Mouse (Mus musculus) kidney, postnatal 36 days (tissue): Measurements from ENCODE around the gene 9930021J03Rik.

ENCODE experiments used
- DNase-seq, 2 experiments: peaks; one replicate each; pipeline ENCODE4 v3.0.0; 2021 to 2022; ENCODE audit warnings: mixed read lengths in 2 of 2

Gene 9930021J03Rik

GRCm38 (mm10) chr19:29805101-29805916 is 480 bp downstream of the 9930021J03Rik start:
- DNase-seq: peak; percentile 78 to 87

DNA sequence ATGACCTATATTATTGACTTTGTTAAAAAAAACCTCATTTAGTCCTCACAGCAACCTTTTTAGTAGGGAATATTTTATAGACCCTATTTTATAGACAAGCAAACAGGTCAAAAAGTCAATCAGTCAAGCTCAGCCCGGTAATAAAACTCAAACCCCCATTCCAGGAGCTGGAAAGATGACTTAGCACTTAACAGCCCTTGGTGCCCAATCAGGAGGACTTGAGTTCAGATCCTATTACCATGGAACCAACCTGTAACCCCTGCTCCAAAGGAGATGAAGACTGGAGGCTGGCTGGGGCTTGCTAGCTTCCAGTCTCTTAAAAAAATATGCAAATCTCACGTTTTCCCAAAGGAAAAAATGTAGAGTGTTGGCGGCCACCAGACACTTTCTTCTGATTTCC is 1.8 kb downstream of the 9930021J03Rik start:
- no peak for DNase-seq

- no peak for DNase-seq
Measured at GRCm38 (mm10) chr19:29797371-29797770, 8.4 kb downstream of the 9930021J03Rik start.

DNA sequence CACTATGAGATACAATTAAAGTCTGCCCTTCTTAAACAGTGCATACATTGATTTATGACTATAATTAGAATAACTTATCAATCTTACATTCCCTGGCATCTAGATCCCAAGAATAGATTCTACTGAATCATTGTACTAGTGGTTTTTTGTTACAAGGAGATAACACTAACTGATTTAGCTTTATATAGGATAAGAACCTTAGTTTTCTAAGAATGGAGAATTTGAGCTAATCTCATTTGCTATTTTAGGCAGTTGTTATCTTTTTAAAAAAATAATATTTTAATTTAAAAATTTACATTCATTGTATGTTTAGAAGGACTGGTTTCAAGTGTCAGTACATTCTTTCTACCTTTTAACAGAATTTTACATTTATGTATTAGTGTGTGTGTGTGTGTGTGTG is 17.8 kb downstream of the 9930021J03Rik start:
- no peak for DNase-seq

GRCm38 (mm10) chr19:29782914-29783313 is 22.9 kb downstream of the 9930021J03Rik start:
- DNase-seq: no peak

GRCm38 (mm10) chr19:29753939-29754338 is 51.9 kb downstream of the 9930021J03Rik start:
- DNase-seq: no peak

DNA sequence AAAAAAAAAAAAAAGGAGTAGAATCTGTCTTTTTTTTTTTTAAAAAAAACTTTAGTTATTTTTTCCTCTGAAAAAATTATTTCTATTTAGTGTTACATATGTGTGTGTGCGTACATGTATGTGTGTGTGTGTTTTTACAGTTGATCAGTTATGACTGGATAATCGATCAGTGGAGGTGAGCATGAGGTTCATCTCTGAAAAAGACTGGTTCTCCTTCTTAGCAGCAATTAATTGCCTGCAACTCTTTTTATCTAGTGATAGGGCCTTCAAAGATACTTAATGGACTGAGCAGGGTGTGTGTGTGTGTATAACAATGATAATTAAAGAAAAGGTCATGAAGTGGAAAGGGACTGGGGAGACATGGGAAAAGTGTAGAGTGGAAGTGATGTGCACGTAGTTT is 54.8 kb downstream of the 9930021J03Rik start:
- no peak for DNase-seq

- DNase-seq: peak in 1 of 2 experiments; percentile 54
Measured at GRCm38 (mm10) chr19:29743531-29743930, 62.3 kb downstream of the 9930021J03Rik start.

DNA sequence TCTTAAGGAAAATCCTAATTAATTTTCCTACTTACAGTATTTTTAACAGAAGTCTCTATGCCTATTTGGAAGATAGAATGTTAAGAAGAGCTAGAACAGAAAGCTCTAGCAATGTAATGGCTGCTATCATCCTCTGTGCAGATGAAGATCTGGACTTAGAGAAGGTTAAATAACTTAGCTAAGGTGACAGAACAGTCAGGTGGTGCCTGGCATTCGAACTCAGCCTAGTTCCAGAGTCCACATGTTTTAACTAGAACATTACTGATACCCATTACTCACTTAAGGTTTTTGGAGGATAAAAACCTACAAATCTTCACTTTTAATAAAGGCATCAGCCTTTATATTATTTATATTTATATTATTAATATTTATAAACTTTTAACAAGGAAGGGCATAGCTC is 65.1 kb downstream of the 9930021J03Rik start:
- peak; percentile 36 to 63 for DNase-seq

GRCm38 (mm10) chr19:29739608-29740007 is 66.2 kb downstream of the 9930021J03Rik start:
- peak; percentile 20 to 36 for DNase-seq

- DNase-seq: no peak
Measured at GRCm38 (mm10) chr19:29735421-29735820, 70.4 kb downstream of the 9930021J03Rik start.

GRCm38 (mm10) chr19:29718476-29718875 is 87.3 kb downstream of the 9930021J03Rik start:
- DNase-seq: no peak

DNA sequence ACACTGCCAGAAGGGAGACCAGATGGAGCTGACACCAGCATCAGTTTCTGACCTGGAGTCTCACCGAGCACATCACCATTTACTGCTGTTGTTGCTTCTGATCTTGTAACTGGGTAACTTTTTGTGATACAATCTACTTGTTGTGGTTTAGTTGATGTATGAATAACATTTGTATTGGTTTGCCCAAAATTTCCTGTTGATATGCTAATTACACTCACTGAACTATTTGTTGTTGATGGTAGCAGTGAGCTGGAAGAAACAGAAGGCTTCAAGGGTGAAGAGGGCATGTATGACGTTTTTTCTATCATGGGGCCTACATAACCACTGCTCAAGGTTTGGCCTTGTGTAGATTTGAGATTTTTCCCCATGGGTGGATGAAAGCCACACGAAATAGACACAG is 87.9 kb downstream of the 9930021J03Rik start:
- no peak for DNase-seq

- no peak for DNase-seq
Measured at GRCm38 (mm10) chr19:29713451-29713850, 92.3 kb downstream of the 9930021J03Rik start.

DNA sequence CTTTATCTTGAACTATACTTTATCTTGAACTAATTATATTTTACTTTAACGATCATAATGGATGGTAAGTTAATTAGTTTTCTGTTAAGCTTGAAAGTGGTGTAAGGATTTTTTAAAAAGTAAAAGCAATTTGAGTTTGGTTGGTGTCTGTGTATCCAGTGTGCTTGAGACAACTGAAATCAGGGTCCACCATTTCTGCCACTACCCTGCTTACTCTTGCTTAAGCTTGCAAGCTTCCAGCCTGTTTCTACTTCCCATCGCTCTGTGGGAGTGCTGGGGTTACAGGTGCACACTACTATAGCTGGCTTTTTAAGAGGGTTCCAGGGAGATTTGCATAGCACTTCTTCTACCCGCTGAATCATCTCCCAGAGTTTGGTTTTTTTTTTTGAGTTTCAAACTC is 96.3 kb downstream of the 9930021J03Rik start:
- DNase-seq: no peak

GRCm38 (mm10) chr19:29708461-29708860 is 97.3 kb downstream of the 9930021J03Rik start:
- DNase-seq: no peak

- peak in 1 of 2 experiments; percentile 19 for DNase-seq
Measured at GRCm38 (mm10) chr19:29708003-29708402, 97.8 kb downstream of the 9930021J03Rik start.

GRCm38 (mm10) chr19:29707314-29707898 is 98.4 kb downstream of the 9930021J03Rik start:
- DNase-seq: no peak

- no peak for DNase-seq
Measured at GRCm38 (mm10) chr19:29704436-29704835, 101.4 kb downstream of the 9930021J03Rik start.

GRCm38 (mm10) chr19:29701707-29702106 is 104.1 kb downstream of the 9930021J03Rik start:
- DNase-seq: no peak

GRCm38 (mm10) chr19:29697245-29697874 is 108.4 kb downstream of the 9930021J03Rik start, which contains the start of gene Mlana:
Mlana (plus strand) TSS chr19:29697824.
- no peak for DNase-seq

- DNase-seq: no peak
Measured at GRCm38 (mm10) chr19:29696840-29697239, 108.9 kb downstream of the 9930021J03Rik start.

DNA sequence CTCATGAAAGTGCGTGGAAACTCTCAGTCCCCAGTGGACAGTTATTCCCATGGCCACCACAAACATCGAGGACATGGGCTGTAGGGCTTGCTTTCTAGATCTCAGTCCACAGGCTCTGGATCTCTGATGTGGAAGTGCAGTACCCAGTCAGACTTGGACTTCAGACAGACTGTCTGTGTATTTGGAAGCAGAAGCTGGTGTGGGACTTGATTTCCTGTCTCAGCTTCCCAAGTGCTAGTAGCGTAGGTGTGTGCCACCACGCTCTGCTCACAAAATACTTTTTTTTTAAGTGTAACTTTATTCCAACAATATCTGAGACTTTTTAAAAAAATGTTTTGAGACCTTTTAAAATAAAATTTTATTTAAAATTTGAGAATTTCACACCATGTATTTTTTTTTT is 109.5 kb downstream of the 9930021J03Rik start:
- no peak for DNase-seq

- no peak for DNase-seq
Measured at GRCm38 (mm10) chr19:29695071-29695470, 110.7 kb downstream of the 9930021J03Rik start.
